Mouse (Mus musculus) stomach, embryonic 14.5 days (tissue): ENCODE measurements around the gene Ccdc51. TPM values are rescaled to one million over a fixed set of nuclear protein-coding genes. Genes with fewer than 3 reads are reported as not detected.

Source experiments
- ATAC-seq: fragments of 200-750 bp; cut with Nextera tagmentation; 2 replicates; pipeline ENCODE4 v1.8.0; 2017; ENCODE audit warnings: low read depth, moderate TSS enrichment; ENCODE audit not compliant: insufficient number of reproducible peaks, insufficient read depth, low FRiP score
- H3K27ac ChIP-seq: fragments of 300-500 bp; sonication (generic); 2 replicates; pipeline ENCODE4 v1.5.1; 2014; ENCODE audit warnings: mild to moderate bottlenecking, low read length, moderate library complexity, mixed read lengths
- H3K27me3 ChIP-seq: fragments of 300-500 bp; sonication (generic); 2 replicates; pipeline ENCODE4 v1.6.1; 2014; ENCODE audit warnings: low read length, control low read depth, mixed read lengths; ENCODE audit not compliant: control insufficient read depth, insufficient read depth
- H3K36me3 ChIP-seq: fragments of 300-500 bp; sonication (generic); 2 replicates; pipeline ENCODE4 v1.6.1; 2014; ENCODE audit warnings: mild to moderate bottlenecking, control low read depth, low read length, moderate library complexity, mixed read lengths; ENCODE audit not compliant: control insufficient read depth, insufficient read depth
- H3K4me1 ChIP-seq: fragments of 300-500 bp; sonication (generic); 2 replicates; pipeline ENCODE4 v1.6.1; 2014; ENCODE audit warnings: low read length, control low read depth, mixed read lengths; ENCODE audit not compliant: control insufficient read depth, insufficient read depth
- H3K4me2 ChIP-seq: fragments of 300-500 bp; sonication (generic); replicated peaks from 2 replicates; pipeline ENCODE4 v1.6.1; 2014; ENCODE audit warnings: low read depth, low read length, control low read depth
- H3K4me3 ChIP-seq: fragments of 300-500 bp; sonication (generic); 2 replicates; pipeline ENCODE4 v1.5.1; 2014; ENCODE audit warnings: low read depth, low read length, control low read depth
- H3K9ac ChIP-seq: fragments of 300-500 bp; sonication (generic); replicated peaks from 2 replicates; pipeline ENCODE4 v1.6.1; 2014; ENCODE audit warnings: low read depth, mild to moderate bottlenecking, control low read depth, low read length, moderate library complexity, mixed read lengths
- H3K9me3 ChIP-seq: fragments of 300-500 bp; sonication (generic); 2 replicates; pipeline ENCODE4 v1.6.1; 2016; ENCODE audit warnings: low read depth, low read length, control low read depth; ENCODE audit not compliant: control insufficient read depth
- WGBS: fragments of 180-500 bp; shearing (Covaris S2); extraction: QIAGEN DNeasy Blood & Tissue Kit; methylation state at CpG from one replicate; pipeline ENCODE4 v1.1.7; 2014; 5-methylcytosine and 5-hydroxymethylcytosine counted together
- polyA plus RNA-seq: library from polyadenylated mRNA; unstranded; fragments of >200 nt; fragmentation: Nextera tagmentation; extraction: Ambion mirVana; gene quantifications from 2 replicates; pipeline ENCODE4 v1.2.1, GENCODE M21; 2014

Ccdc51 gene
- polyA plus RNA-seq, 1 experiment from 2014 or later: 13.1 TPM

DNA sequence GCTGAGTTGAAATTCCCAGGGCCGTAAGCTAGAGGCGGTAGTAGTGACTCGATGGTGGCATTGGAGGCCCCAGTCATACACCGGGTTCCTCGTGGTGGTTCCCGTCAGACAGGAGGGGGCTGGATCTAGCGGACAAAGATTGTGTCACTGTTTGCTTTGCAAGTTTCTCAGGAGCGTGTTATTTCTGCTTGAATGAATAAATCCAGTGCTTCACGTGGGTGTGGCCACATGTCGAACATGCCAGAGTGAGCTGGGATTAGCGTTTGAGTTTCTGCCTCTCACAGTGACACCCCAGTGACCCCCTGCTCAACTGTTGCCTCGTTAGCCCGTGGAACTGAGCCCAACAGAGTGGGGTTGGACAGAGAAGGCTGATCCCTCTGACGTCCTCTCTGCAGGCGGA lies 8.2 kb downstream of the Ccdc51 start:
- peak overlapping the region; percentile 39; the same call in 1 of the 2 replicates for H3K27ac ChIP-seq
- H3K27me3 ChIP-seq: no peaks in the 10 kb centered on the region
- H3K36me3 ChIP-seq: peaks cover 9% of the 10 kb centered on the region
- no peak for ATAC-seq
- H3K4me2 ChIP-seq: no peak overlapping the region
- WGBS: 68% methylated on average over 15 of the region's 15 CpGs
- H3K4me1 ChIP-seq: no peaks in the 10 kb centered on the region; the same call in 1 of the 2 replicates
- no peak overlapping the region; the same call in 1 of the 2 replicates for H3K9ac ChIP-seq
- no peak overlapping the region for H3K4me3 ChIP-seq
- H3K9me3 ChIP-seq: no peaks in the 10 kb centered on the region

DNA sequence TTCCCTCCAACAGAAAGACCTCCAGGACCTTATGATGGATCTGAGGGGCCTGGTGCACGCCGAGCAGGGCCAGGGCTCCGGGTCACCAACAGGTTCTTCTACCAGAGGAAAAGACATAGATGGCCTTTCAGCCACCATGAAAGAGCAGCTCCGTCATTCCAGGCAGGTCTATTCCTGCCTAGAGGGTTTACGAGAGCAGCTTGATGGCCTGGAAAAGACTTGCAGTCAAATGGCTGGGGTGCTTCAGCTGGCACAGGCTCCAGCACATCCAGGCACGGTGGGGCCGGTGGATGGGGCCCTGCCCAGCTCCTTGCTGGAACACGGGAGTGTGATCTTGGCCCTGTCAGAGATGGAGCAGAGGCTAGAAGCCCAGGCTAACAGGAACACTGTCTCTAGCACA lies 9.5 kb downstream of the Ccdc51 start:
- Histone ChIP-seq H3K4me2 (no peak overlapping the region), H3K4me3 (no peak overlapping the region), H3K36me3 (peaks cover 9% of the 10 kb centered on the region), H3K4me1 (peaks cover 7% of the 10 kb centered on the region), H3K27ac (peak overlapping the region; percentile 30; the same call in 1 of the 2 replicates), H3K9ac (no peak overlapping the region), H3K9me3 (no peaks in the 10 kb centered on the region), H3K27me3 (no peaks in the 10 kb centered on the region)
- ATAC-seq: no peak
- WGBS: 72% methylated on average over 8 of the region's 8 CpGs

DNA sequence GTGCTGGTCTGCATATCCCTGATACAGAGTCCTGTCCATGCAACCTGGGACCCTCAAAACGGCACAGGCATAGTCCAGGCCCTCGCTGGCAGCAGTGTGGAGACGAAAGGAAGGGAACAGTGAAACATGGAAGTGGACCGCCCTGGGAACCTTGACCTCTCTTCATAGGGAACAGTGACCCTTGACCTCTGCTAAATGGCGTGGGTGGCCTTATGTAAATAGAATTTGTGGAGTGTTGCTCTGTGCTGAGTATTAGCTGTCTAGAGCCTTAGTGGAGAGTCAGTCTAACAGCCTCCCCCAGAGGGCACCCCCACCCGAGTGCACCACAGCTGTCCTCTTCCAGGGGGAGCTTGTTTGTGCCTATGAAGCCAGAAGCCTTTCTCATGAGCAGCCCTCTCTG lies 10.5 kb downstream of the Ccdc51 start:
- Histone ChIP-seq H3K27me3 (no peaks in the 10 kb centered on the region), H3K27ac (no peak overlapping the region), H3K4me1 (peaks cover 16% of the 10 kb centered on the region), H3K36me3 (peaks cover 9% of the 10 kb centered on the region), H3K4me3 (no peak overlapping the region), H3K9ac (no peak overlapping the region), H3K9me3 (no peaks in the 10 kb centered on the region), H3K4me2 (no peak overlapping the region)
- WGBS: 49% methylated on average over 6 of the region's 6 CpGs
- ATAC-seq: no peak

DNA sequence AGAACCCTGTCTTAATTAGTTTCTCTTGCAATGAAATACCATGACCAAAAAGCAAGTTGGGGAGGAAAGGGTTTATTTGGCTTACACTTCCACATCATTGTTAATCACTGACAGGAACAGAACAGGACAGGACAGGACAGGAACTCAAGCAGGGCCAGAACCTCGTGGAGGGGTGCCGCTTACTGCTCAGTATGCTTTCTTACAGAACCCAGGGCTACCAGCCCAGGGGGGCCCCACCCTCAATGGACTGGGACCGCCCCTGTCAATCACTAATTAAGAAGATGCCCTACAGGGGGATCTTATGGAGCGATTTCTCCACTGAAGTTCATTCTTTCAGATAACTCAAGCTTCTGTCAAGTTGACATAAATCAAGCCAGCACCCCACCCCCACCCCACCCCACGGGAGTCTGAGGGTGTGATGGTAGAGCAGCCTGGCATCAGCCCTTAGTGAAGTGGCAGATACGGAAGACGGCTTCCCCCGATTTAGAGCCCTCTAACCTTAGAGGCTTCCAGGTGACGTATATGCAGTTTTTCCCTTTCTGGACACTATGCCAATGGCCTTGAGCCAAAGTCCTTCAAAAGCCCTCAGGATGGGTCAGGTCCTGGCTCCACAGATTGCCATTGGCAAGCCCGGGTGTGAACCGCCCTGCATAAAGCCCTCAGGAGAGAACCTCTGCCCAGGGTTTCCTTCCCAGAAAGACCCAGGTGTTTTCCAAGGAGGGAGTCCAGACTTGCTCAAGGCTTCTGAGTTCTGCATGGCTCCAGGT lies 11.7 kb downstream of the Ccdc51 start:
- H3K9me3 ChIP-seq: no peaks in the 10 kb centered on the region
- H3K4me2 ChIP-seq: peak overlapping the region; percentile 81
- peak overlapping the region; percentile 100 for H3K27ac ChIP-seq
- H3K4me1 ChIP-seq: peaks cover 28% of the 10 kb centered on the region
- no peak overlapping the region for H3K9ac ChIP-seq
- no peaks in the 10 kb centered on the region for H3K27me3 ChIP-seq
- ATAC-seq: no peak
- peaks cover 9% of the 10 kb centered on the region for H3K36me3 ChIP-seq
- WGBS: 17% methylated on average over 11 of the region's 11 CpGs
- peak overlapping the region; percentile 79 for H3K4me3 ChIP-seq

DNA sequence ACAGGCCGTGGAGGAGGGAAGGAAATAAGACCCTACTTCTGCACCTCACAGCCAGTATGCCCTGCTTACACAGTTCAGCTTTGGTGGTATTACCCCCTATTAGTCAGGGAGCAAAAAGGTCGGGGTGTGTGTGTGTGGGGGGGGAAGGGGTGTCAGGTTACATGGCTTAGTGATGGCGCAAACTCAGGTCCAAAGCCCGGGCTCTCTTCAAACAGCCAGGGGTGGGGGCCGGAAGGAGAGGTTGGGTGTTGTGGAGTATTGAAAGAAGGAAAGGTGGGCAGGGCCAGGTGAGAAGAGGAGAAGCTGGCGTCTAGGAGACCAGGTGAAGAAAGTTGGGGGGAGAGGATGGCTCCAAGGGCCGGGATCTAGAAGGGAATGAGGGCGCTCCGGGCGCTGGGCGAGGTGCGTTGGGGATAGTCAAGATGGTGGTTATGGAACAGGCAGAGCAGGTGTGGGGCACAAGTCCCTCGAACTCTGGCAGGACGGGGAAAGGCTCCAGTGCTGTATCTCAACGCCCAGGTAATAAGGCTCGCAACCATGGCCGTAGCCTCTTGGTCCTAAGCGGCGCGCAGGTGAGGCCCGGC lies 12.4 kb downstream of the Ccdc51 start:
- Histone ChIP-seq H3K9ac (peak overlapping the region; percentile 92), H3K27ac (peak overlapping the region; percentile 100), H3K4me3 (peak overlapping the region; percentile 79), H3K27me3 (no peaks in the 10 kb centered on the region), H3K4me1 (peaks cover 35% of the 10 kb centered on the region), H3K9me3 (no peaks in the 10 kb centered on the region), H3K36me3 (peaks cover 12% of the 10 kb centered on the region), H3K4me2 (peak overlapping the region; percentile 81)
- WGBS: 2% methylated on average over 19 of the region's 21 CpGs
- ATAC-seq: peak; percentile 57

- peak; percentile 54 for ATAC-seq
- H3K9me3 ChIP-seq: no peaks in the 10 kb centered on the region
- H3K27me3 ChIP-seq: no peaks in the 10 kb centered on the region
- H3K4me3 ChIP-seq: peak within 1 kb of the TSS; percentile 79
- peak within 1 kb of the TSS; percentile 92 for H3K9ac ChIP-seq
- peaks cover 40% of the 10 kb centered on the region for H3K4me1 ChIP-seq
- peak within 1 kb of the TSS; percentile 100 for H3K27ac ChIP-seq
- peak within 1 kb of the TSS; percentile 81 for H3K4me2 ChIP-seq
- under 1% methylated on average over 83 of the region's 102 CpGs for WGBS
- peaks cover 15% of the 10 kb centered on the region for H3K36me3 ChIP-seq
These were observed 13.1 kb downstream of the Ccdc51 start, which contains the start of gene Plxnb1 for GRCm38 (mm10) chr9:109095137-109095982. TSS of gene Plxnb1 (plus strand) at chr9:109095389.

GRCm38 (mm10) chr9:109096251-109096661 lies 14.0 kb downstream of the Ccdc51 start:
- peak overlapping the region; percentile 79 for H3K4me3 ChIP-seq
- peaks cover 40% of the 10 kb centered on the region for H3K4me1 ChIP-seq
- ATAC-seq: no peak
- no peaks in the 10 kb centered on the region for H3K27me3 ChIP-seq
- H3K9me3 ChIP-seq: no peaks in the 10 kb centered on the region
- peaks cover 15% of the 10 kb centered on the region for H3K36me3 ChIP-seq
- 13% methylated on average over 9 of the region's 9 CpGs for WGBS
- H3K9ac ChIP-seq: peak overlapping the region; percentile 92
- H3K27ac ChIP-seq: peak overlapping the region; percentile 100
- H3K4me2 ChIP-seq: peak overlapping the region; percentile 81

GRCm38 (mm10) chr9:109096856-109097255 lies 14.6 kb downstream of the Ccdc51 start:
- Histone ChIP-seq H3K36me3 (peaks cover 14% of the 10 kb centered on the region), H3K9ac (peak overlapping the region; percentile 11; the same call in 1 of the 2 replicates), H3K27ac (peak overlapping the region; percentile 100), H3K4me1 (peaks cover 40% of the 10 kb centered on the region), H3K27me3 (no peaks in the 10 kb centered on the region), H3K4me3 (peak overlapping the region; percentile 79), H3K9me3 (no peaks in the 10 kb centered on the region), H3K4me2 (peak overlapping the region; percentile 81)
- no peak for ATAC-seq
- 15% methylated on average over 6 of the region's 6 CpGs for WGBS
